Mouse (Mus musculus) heart, adult 2 months (tissue): Measurements from ENCODE around the gene Msmb. TPM values are rescaled to one million over a fixed set of nuclear protein-coding genes. Genes with fewer than 3 reads are reported as not detected.

ENCODE experiments used
- DNase-seq, 2 experiments: peaks; one replicate each; pipeline ENCODE4 v3.0.0; 2021
- H3K27ac ChIP-seq: fragments of 200-600 bp; 2 replicates; pipeline ENCODE4 v1.8.1; 2022
- H3K27me3 ChIP-seq: fragments of 200-500 bp; 2 replicates; pipeline ENCODE4 v1.6.1; 2012; ENCODE audit warnings: mild to moderate bottlenecking, low read length, inconsistent platforms, mixed read lengths; ENCODE audit not compliant: control insufficient read depth, insufficient read depth
- H3K36me3 ChIP-seq: fragments of 200-500 bp; 2 replicates; pipeline ENCODE4 v1.6.1; 2012; ENCODE audit warnings: low read length, inconsistent platforms; ENCODE audit not compliant: control insufficient read depth, insufficient read depth
- H3K4me1 ChIP-seq: fragments of 200-500 bp; 2 replicates; pipeline ENCODE4 v1.6.1; 2011; ENCODE audit warnings: low read length; ENCODE audit not compliant: control insufficient read depth, insufficient read depth
- H3K4me3 ChIP-seq: fragments of 200-600 bp; 2 replicates; pipeline ENCODE4 v1.8.1; 2022
- H3K79me2 ChIP-seq: fragments of 200-500 bp; replicated peaks from 2 replicates; pipeline ENCODE4 v1.6.1; 2012; ENCODE audit warnings: mild to moderate bottlenecking, inconsistent platforms, low read length, moderate library complexity, mixed read lengths; ENCODE audit not compliant: control insufficient read depth, insufficient read depth
- H3K9ac ChIP-seq: fragments of 200-500 bp; 2 replicates; pipeline ENCODE4 v1.6.1; 2012; ENCODE audit warnings: low read depth, mild to moderate bottlenecking, control low read depth, inconsistent platforms, low read length, mixed read lengths
- CTCF ChIP-seq: fragments of 200-600 bp; IDR thresholded peaks from 2 replicates; pipeline ENCODE4 v1.8.1; 2022; ENCODE audit warnings: antibody characterized with exemption, mild to moderate bottlenecking, moderate library complexity
- EP300 ChIP-seq: fragments of 200-500 bp; IDR thresholded peaks from 2 replicates; pipeline ENCODE4 v1.6.1; 2011; ENCODE audit warnings: low read depth, low read length, control low read depth; ENCODE audit not compliant: insufficient read depth
- POLR2A ChIP-seq: fragments of 200-500 bp; IDR thresholded peaks from 2 replicates; pipeline ENCODE4 v1.6.1; 2011; ENCODE audit warnings: mild to moderate bottlenecking, low read depth, low read length, control low read depth; ENCODE audit not compliant: insufficient read depth
- WGBS: fragments of 180-500 bp; shearing (Covaris S2); methylation state at CpG from one replicate; pipeline ENCODE4 v1.1.7; 2018; 5-methylcytosine and 5-hydroxymethylcytosine counted together
- intact Hi-C: fragments of 180-260 bp; cut with DNase I; formaldehyde crosslinking; loops from one replicate; pipeline ENCODE4 v1.15.1; 2025
- polyA plus RNA-seq: library from polyadenylated mRNA; depleted of rRNA; stranded (reverse); fragments of >200 nt; gene quantifications from 2 replicates; pipeline ENCODE4 v1.2.3, GENCODE M21; 2012
- total RNA-seq, 2 experiments: library from RNA; stranded (reverse); gene quantifications; 2 replicates each; pipeline ENCODE4 v1.2.3; 2021

Msmb gene
- total and polyA plus RNA-seq, 3 experiments, result not detected

DNA sequence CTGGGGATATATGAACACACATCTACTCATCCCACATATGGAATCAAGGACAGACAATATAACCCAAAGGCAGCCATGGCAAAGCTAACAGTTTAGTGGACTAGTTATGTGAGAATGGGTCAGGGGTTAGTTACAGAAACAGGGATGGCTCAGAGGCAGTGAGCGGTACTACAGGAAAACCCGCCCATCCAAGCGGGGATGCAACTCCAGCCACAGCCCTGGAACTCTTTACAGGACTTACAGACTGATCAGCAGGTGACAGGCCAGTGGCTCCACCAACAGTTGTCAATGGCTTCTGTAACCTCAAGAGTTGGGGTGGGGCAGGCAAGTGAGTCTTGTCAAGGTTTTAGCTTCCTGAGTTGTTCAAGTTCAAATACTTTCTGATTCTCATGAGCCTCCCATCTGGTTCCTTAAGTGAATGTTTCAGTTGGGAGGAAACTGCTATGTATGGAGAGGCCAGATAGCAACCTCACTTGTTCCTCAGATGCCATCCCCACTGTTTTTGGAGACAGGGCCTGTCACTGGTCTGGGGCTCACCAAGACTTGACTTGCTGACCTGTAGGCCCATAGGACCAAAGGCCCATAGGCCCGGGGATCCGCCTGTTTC lies 1.4 kb upstream of the Msmb start:
- Histone ChIP-seq H3K9ac (no peak overlapping the region), H3K27me3 (no peaks in the 10 kb centered on the region; the same call in 1 of the 2 replicates), H3K27ac (no peak overlapping the region), H3K79me2 (no peaks in the 10 kb centered on the region), H3K4me3 (no peak overlapping the region), H3K36me3 (no peaks in the 10 kb centered on the region), H3K4me1 (no peaks in the 10 kb centered on the region)
- intact Hi-C loops, result no loop called here
- DNase-seq, result no peak
- 88% methylated on average over 5 of the region's 5 CpGs for WGBS
- TF ChIP-seq EP300 (no peak), CTCF (no peak), POLR2A (no peak)

DNA sequence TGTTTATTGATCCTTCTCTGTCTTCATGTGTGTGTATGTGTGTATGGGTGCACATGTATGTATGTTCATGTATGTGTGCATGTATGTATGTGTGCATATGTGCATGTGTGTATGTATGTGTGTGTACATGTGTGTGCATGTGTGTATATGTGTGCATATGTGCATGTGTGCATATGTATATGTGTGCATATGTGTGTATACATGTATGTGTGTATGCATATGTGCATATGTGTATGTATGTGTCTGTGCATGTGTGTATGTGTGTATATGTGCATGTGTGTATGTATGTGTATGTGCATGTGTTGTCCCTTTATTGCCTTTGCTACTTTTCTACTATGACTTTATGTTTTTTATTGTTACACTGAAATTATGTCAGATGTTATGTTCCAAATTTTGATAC lies 2.9 kb downstream of the Msmb start:
- no peak for DNase-seq
- Histone ChIP-seq H3K9ac (no peak overlapping the region), H3K27ac (no peak overlapping the region), H3K79me2 (no peaks in the 10 kb centered on the region), H3K36me3 (no peaks in the 10 kb centered on the region), H3K27me3 (no peaks in the 10 kb centered on the region; the same call in 1 of the 2 replicates), H3K4me3 (no peak overlapping the region), H3K4me1 (no peaks in the 10 kb centered on the region)
- intact Hi-C loops, result no loop called here
- TF ChIP-seq EP300 (no peak), CTCF (no peak), POLR2A (no peak)

DNA sequence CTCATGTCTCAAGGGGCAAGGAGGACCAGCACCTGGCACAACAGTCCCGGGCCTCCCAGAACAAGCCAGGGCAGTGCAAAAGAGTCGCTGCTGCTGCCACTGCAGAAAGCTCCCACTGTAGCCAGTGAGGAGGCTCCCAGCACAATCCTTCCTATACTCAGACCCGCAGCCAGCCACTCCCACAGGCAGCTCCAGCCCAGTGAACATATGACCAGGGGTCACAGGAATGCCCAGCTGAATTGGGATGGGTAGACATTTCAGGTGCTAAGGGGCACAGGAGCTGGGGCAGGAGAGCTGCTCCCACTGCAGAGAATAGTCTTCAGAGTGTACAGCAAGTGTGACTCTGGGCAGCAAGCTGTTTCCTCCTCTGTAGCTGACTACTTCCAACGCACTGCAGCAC lies 3.6 kb downstream of the Msmb start:
- H3K9ac ChIP-seq, result no peak overlapping the region
- no peak for DNase-seq
- H3K4me3 ChIP-seq, result no peak overlapping the region
- no peak overlapping the region for H3K27ac ChIP-seq
- no peaks in the 10 kb centered on the region for H3K36me3 ChIP-seq
- 58% methylated on average over 4 of the region's 4 CpGs for WGBS
- no peaks in the 10 kb centered on the region for H3K79me2 ChIP-seq
- H3K27me3 ChIP-seq, result no peaks in the 10 kb centered on the region; the same call in 1 of the 2 replicates
- intact Hi-C loops, result no loop called here
- TF ChIP-seq EP300 (no peak), POLR2A (no peak), CTCF (no peak)
- no peaks in the 10 kb centered on the region for H3K4me1 ChIP-seq

GRCm38 (mm10) chr14:32145809-32146511 lies 4.1 kb downstream of the Msmb start:
- no peak overlapping the region for H3K4me3 ChIP-seq
- WGBS, result 43% methylated on average over 7 of the region's 7 CpGs
- H3K9ac ChIP-seq, result no peak overlapping the region
- no peak for TF ChIP-seq POLR2A
- no peak for TF ChIP-seq EP300
- H3K36me3 ChIP-seq, result no peaks in the 10 kb centered on the region
- H3K27me3 ChIP-seq, result no peaks in the 10 kb centered on the region; the same call in 1 of the 2 replicates
- H3K4me1 ChIP-seq, result no peaks in the 10 kb centered on the region
- no peaks in the 10 kb centered on the region for H3K79me2 ChIP-seq
- no peak for DNase-seq
- intact Hi-C loops, result no loop called here
- H3K27ac ChIP-seq, result no peak overlapping the region

- intact Hi-C loops, result no loop called here
- no peaks in the 10 kb centered on the region for H3K36me3 ChIP-seq
- TF ChIP-seq EP300 (no peak), POLR2A (no peak), CTCF (no peak)
- no peak overlapping the region for H3K4me3 ChIP-seq
- H3K27ac ChIP-seq, result no peak overlapping the region
- WGBS, result 56% methylated on average over 2 of the region's 2 CpGs
- DNase-seq, result no peak
- H3K27me3 ChIP-seq, result no peaks in the 10 kb centered on the region; the same call in 1 of the 2 replicates
- no peaks in the 10 kb centered on the region for H3K4me1 ChIP-seq
- H3K9ac ChIP-seq, result no peak overlapping the region
- H3K79me2 ChIP-seq, result no peaks in the 10 kb centered on the region
Measured at GRCm38 (mm10) chr14:32146578-32146977, 4.8 kb downstream of the Msmb start.

DNA sequence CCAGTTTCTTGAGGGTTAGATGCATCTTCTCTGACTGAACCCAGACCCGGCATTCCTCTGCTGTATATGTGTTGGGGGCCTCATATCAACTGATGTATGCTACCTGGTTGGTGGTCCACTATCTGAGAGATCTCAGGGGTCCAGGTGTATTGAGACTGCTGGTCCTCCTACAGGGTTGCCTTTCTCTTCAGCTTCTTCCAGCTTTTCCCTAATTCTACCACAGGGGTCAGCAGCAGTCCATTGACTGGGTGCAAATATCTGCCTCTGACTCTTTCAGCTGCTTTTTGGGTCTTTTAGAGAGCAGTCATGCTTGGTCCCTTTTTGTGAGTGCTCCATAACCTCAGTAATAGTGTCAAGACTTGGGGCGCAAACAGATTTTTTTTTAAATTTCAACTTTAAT lies 9.0 kb downstream of the Msmb start:
- WGBS, result 81% methylated on average over 2 of the region's 2 CpGs
- no peak overlapping the region for H3K4me3 ChIP-seq
- no peaks in the 10 kb centered on the region for H3K27me3 ChIP-seq
- H3K36me3 ChIP-seq, result no peaks in the 10 kb centered on the region
- no peak for DNase-seq
- H3K9ac ChIP-seq, result no peak overlapping the region
- H3K79me2 ChIP-seq, result no peaks in the 10 kb centered on the region
- intact Hi-C loops, result no loop called here
- no peaks in the 10 kb centered on the region for H3K4me1 ChIP-seq
- TF ChIP-seq EP300 (no peak), CTCF (no peak), POLR2A (no peak)
- no peak overlapping the region for H3K27ac ChIP-seq
